Mouse (Mus musculus) embryo, embryonic 9.5 days (tissue): ENCODE data around the gene Myl12a.

Source experiments
- DNase-seq: peaks from one replicate; pipeline ENCODE4 v3.0.0-alpha.2; 2017; ENCODE audit errors: extremely low spot score

Myl12a gene

GRCm38 (mm10) chr17:71002744-71003094 lies at the start of gene Myl12a:
Myl12a (minus strand) TSS chr17:71002878.
- no peak for DNase-seq

DNA sequence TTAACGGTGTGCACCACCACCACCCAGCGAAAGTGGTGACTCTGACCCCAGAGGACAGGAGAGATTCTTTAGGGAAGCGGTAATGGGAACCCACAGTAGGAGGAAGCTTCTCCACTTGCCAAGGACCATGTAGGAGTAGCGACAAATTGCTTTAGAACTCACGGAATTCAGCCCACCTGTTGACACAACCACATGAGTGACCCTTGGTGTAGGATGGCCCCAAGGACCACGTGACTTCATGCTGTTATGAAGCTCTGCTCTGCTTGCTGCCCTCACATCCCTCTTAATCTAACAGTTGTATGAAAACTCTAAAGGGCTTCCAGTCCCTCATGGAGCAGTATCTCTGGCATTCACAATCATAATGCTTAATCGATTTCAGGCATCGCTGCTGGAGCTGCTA lies 46.6 kb upstream of the Myl12a start:
- no peak for DNase-seq

- DNase-seq, result no peak
These were observed 44.2 kb upstream of the Myl12a start for GRCm38 (mm10) chr17:71046856-71047255.

DNA sequence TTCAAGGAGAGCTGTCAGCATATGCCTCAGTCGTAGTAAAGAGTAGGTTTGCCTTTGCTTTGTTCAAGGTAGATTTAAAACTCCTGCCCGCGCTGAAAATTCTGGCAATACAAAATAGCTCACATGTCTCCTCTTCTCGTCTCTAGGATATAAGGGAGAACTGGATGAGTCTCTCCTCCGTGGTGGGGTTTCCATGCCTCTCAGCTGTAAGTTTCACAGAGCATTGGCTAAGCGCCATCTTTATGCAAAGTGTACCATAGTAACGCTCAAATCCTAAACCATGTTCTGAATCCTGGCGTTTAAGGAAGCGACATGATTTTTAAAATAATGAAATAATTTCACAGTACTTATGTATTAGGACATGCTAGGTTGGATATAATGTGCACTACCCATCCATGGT lies 42.9 kb upstream of the Myl12a start:
- DNase-seq, result no peak

- DNase-seq, result no peak
These were observed 40.0 kb upstream of the Myl12a start for GRCm38 (mm10) chr17:71042645-71043044.

DNA sequence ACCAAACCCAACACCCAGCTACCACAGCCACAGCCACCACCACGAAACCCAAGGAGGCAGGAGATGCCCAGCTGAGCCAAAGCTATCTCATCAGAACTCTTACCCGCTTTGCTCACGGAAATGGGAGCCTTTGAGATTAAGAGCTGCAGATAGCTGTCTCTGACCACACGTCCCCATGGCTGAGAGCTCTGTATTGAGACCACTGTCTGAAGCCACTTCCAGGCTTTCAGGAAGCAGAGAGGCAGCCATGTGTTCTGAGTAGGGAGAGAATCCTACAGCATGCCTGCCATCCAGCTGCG lies 37.9 kb upstream of the Myl12a start:
- no peak for DNase-seq

DNA sequence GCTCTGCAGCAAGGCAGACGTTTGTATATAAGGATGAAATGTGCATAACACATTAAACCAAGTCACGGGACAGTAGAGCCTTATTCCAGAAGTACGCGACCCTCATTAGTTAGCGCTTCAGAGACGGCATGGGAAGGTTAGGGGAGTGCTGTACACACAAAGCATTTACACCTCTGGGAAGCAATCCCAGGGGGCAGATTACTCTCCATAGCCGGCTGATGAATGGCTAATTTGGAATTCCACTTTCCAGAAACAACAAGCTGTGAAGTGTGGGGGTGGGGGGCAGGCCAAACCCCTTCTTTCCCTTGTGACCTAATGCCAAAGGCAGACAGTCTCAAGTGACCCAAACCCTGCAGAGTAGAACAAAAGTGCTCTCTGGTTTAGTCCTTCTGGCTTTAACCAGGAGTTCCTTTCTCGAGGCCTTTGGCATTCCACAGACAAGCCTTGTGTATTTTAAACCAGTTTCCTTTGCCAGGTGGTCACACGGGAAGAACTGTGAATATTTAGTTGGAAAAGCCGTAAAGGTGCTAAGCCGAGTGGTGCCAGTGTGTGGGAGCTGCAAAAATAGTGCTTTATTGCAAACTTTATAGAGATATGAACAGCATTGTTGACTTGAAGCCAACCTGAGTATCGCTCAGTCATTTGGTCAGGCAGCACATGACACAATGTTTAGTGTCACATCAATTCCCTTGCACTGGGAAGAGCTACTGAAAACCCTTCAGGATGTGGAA lies 37.3 kb upstream of the Myl12a start:
- peak; percentile 47 for DNase-seq

DNA sequence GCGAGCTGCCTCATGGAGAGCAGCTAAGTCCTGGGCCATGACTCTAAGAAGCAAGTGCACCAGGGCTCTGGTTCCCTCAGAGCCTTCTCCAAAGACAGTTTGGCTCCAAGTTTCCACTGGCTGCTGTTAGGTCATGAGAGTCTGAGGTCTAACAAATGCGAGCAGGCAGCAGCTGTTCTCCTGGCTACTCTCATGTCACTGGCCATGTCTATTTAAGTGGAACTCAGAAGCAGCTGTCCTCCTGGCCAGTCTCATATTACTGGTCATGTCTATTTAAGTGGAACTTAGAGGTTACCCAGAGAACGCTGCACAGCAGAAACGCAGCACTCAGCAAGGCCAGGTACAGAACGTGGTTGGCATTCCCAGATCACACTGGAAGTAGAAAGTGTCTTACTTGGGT lies 36.1 kb upstream of the Myl12a start:
- no peak for DNase-seq

DNA sequence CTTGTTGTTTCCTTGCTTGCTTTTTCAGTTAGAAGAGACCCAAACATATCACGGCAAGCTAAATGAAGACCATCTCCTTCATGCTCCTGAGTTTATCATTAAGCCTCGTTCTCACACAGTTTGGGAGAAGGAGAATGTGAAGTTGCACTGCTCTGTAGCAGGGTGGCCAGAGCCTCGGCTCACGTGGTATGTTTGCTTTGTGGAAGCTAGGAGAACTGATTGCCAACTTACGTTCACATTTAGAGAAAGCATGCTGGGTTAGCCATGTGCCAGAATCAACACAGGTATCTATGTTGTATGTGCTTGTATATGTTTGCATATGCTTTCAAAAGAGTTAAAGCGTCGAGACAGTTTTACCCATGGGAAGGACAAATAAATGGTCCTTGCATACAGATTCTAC lies 34.5 kb upstream of the Myl12a start:
- DNase-seq, result no peak

DNA sequence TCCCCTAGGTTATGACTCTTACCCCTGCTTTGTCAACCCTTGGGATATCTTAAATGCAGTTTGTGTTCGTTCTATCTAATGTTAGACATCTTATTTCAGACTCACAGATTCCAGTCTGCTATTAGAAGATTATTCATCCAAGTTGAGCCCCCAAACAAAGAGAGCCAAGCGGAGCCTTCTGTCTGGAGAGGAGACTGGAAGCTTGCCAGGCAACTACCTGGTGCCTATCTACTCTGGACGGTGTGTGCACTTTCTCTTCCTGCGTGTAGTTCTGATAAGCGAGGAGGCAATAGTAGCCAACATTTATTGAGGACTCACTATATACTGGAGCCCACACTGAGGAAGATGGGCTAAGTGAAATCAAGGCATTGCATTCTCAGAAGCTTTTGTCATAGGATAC lies 31.8 kb upstream of the Myl12a start:
- DNase-seq, result no peak

DNA sequence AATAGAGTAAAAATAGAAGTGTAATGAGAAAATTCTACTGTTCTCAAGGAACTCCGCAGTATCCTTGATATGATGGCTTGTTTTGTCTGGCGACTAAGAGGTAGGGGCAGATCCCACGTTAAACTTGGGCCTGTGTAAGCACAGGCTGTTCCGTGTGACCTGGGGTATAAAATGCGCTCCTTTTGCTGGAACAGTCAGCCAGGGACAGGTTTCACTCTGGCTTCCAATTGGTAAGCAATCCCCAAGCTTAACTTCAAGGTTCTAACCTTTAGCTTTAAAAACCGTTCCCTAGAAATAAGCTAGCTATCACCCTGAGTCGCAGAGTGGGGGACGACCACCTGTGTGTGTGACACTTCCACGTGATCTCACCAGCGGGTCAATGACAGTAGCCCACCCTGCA lies 30.0 kb upstream of the Myl12a start:
- no peak for DNase-seq

DNA sequence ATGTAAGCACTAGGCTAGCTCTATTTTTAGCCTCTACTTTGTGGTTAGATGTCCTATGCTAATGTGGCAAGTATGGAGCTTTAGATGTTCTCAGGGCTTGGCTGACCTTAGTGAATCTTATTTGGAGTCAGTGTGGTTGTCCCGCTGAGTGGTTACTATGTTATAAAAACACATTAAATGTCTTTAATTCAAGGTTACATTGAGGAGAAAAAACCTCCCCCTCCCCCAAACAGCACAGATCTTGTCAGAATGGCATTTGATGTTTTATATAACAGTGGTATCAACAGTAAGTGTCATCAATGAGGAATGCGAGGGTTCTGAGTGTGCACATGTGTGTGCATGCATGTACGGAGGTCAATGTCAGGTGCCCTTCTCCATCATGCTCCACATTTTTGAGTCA lies 24.5 kb upstream of the Myl12a start:
- DNase-seq, result no peak

- no peak for DNase-seq
These were observed 23.2 kb upstream of the Myl12a start for GRCm38 (mm10) chr17:71025922-71026321.

GRCm38 (mm10) chr17:71024071-71024470 lies 21.4 kb upstream of the Myl12a start:
- DNase-seq, result no peak

DNA sequence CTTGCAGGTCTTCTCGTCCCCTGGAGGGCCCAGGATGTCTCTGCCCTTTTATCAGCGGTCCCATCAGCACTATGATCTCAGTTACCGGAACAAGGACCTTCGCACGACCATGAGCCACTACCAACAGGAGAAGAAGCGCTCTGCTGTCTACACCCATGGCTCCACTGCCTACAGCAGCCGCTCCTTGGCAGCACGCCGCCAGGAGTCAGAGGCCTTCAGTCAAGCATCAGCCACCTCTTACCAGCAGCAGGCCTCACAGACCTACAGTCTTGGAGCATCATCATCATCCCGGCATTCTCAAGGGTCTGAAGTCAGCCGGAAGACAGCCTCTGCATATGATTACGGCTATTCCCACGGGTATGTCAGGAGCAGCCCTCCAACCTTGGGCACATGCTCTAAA lies 20.2 kb upstream of the Myl12a start:
- no peak for DNase-seq

DNA sequence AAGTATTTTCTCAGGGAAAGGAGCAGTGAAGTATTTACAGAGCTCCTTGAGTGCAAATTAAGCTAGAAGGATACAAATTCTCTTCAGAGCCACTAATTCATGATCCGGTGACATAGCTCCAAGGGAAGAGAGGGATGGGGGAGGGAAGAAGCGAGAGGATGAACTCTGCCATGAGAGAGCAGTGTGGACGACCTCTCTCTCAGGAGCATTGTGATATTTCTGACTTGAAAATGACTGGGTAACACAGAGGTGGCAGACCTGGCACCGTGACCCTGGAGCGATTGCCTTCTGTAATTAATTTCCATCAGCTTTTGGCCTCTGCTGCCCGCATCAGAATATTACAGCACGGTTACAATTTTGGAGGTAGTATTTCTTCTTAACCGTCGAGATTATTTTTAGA lies 17.2 kb upstream of the Myl12a start:
- DNase-seq, result no peak

DNA sequence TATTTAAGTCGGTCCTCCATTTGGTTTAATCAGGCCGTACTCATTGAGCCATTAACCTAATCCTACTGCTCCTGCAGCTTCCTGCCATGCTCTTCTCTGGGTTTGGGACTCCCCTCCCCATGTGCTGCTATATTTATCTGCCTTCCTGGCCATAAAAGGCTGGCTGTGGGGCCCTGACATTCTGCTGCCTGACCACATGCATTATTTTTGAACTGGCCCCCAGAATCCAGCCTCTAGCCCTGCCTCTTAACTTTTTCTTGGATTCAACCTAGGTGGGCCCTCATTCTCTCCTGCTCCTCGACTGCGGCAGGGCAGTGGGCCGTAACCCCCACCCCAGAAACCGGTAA lies 16.6 kb upstream of the Myl12a start:
- DNase-seq, result no peak

DNA sequence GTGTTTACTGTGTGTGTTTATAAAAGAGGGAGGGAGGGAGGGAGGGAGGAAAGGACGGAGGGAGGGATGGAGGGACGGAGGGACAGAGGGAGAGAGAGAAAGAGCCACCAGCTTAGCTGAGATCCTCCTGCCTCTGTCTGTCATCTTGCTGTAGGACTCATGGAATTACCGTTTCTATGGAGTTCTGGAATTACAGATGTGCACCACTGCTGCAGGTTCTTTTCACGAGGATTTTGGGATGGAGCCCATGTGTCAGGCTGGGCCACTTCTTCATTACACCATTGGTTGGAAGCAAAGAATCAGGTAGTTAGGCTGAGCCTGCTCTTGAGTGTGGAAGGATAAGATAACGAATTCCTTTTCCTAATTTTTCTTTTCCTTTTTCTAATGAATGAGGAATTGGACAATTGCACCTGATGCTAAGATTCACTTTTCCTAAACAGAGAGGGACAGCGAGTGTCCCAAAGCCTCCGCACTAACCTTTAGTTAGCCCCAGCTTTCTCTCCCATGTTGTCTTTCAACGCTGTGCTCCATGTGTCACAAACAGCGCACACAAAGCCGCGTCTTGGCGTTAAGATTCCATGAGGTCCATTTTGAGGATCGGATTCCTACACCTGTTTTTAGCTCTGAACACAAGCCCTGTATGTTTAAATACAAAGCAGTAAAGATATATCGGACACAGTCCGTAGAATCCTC lies 16.1 kb upstream of the Myl12a start:
- no peak for DNase-seq

DNA sequence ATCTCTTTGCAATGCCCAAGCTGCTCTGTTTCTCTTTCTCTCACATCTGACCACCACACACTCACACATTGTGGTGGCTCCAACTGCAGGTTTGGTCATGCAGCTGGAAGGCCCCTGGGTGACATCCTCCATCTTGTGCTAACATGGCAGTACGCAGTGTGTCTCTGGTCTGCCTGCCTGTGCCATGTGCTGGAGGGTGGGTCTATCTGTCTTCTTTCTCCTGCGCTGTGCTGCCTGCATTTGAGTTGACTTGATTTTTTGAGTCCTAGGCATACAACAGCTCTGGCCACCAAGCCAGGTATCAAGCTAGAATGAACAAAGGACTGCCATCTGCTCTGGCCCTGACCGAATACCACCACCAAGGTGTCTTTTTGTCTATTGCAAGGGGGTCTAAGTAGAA lies 15.5 kb upstream of the Myl12a start:
- no peak for DNase-seq

DNA sequence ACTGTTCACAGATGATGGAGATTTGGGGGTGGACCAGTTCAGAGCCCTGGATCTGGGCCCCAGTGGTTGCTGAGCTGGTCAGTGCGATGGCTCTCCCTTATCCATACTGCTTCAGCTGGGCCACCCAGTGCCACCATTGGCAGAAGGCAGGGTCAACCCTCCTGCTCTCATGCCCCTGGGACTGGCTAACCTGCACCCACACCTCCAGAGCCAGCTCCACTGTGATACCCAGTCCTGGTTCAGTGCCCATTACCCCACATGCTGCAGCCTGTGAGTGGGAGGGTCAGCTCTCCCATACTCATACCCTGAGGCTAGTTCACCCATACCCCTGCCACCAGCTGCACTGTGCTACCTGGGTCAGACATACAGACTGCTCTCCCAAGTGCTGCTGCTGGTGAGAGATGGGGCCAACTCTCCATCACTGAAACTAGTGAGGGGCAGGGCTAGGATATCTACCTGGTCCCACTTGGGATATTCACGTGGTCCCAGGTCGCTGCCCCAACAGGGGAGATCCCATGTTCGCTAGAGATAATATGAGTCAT lies 14.8 kb upstream of the Myl12a start:
- no peak for DNase-seq

DNA sequence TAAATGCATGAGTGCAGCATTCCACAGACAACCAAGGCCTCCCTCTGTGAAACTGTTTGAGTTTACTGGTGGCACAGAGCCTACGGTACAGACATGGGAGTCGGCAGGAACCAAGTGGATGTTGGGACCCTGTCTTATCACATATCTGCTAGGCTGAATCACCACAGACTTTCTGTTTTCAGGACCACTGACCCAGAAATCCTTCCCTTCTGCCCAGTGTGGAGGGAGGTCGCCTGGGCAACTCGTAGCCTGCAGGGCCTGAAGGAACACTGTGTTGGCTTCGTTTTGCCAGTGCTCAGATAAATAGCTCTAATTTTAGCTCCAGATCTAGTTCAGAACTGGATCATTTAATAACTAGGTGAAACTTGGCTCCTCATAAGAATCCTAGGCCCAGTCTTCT lies 12.2 kb upstream of the Myl12a start:
- no peak for DNase-seq

GRCm38 (mm10) chr17:71013105-71013504 lies 10.4 kb upstream of the Myl12a start:
- no peak for DNase-seq

DNA sequence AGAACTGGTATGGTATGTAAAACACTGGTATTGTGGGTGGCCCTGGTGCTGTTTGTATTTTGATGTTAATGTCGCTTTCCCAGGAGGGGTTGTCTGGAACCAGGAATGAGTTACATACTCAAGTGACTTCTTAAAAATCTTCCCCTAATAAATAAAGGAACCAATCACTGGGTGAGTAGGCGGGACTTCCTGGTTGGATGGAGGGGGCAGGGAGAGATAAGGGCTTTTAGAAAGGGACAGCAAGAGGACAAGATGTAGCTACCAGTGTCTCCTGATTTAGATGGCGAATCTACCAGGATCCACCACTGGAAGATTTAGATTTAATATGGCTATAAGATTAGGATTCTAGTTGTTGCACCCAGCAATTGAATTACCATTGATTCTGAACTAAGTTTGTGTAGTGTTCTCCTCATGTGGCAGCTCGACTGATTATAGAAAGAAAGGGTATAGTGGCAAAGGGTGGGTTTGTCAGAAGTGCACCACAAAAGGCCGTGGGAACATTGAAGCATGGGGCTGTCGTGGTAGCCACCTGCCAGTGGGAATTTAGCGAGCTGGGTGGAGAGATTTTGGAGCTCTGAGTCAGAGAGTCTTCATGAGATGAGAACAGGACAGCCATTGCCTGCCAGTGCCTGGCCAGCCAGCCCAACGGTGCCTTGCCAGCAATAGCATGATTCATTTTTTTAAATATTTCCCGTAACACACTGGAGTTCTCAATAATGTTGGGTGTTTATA lies 9.4 kb upstream of the Myl12a start:
- DNase-seq, result no peak
